Mouse (Mus musculus) ES-Bruce4 (cell line): ENCODE results near the gene Pdzk1ip1. TPM values are rescaled to one million over a fixed set of nuclear protein-coding genes. Genes with fewer than 3 reads are reported as not detected.

Experiments used
- H3K27ac ChIP-seq: 2 replicates; pipeline ENCODE4 v1.5.1; 2012; ENCODE audit warnings: low read length, inconsistent platforms; ENCODE audit not compliant: insufficient read depth
- H3K27me3 ChIP-seq: 2 replicates; pipeline ENCODE4 v1.6.1; 2012; ENCODE audit warnings: mild to moderate bottlenecking, low read length, inconsistent platforms; ENCODE audit not compliant: control insufficient read depth, poor library complexity, insufficient read depth, severe bottlenecking
- H3K36me3 ChIP-seq: 2 replicates; pipeline ENCODE4 v1.6.1; 2012; ENCODE audit warnings: inconsistent platforms, mild to moderate bottlenecking, low read length, moderate library complexity; ENCODE audit not compliant: control insufficient read depth, poor library complexity, insufficient read depth, severe bottlenecking
- H3K4me1 ChIP-seq: one replicate; pipeline ENCODE4 v1.8.1; 2011; ENCODE audit warnings: low read length; ENCODE audit not compliant: control insufficient read depth, insufficient read depth
- H3K4me3 ChIP-seq: 2 replicates; pipeline ENCODE4 v1.5.1; 2011; ENCODE audit warnings: low read depth, mild to moderate bottlenecking, low read length
- H3K9ac ChIP-seq: 2 replicates; pipeline ENCODE4 v1.6.1; 2012; ENCODE audit warnings: low read depth, mild to moderate bottlenecking, inconsistent platforms; ENCODE audit not compliant: poor library complexity, severe bottlenecking
- H3K9me3 ChIP-seq: replicated peaks from 2 replicates; pipeline ENCODE4 v1.6.1; 2012; ENCODE audit warnings: mild to moderate bottlenecking, low read length, inconsistent platforms; ENCODE audit not compliant: control insufficient read depth, poor library complexity, insufficient read depth, severe bottlenecking
- CTCF ChIP-seq: IDR thresholded peaks from one replicate; pipeline ENCODE4 v1.8.1; 2011; ENCODE audit warnings: low read depth, low read length
- EP300 ChIP-seq: IDR thresholded peaks from 2 replicates; pipeline ENCODE4 v1.6.1; 2011; ENCODE audit warnings: low read depth, low read length; ENCODE audit not compliant: insufficient read depth
- POLR2A ChIP-seq: IDR thresholded peaks from one replicate; pipeline ENCODE4 v1.8.1; 2011; ENCODE audit warnings: low read length; ENCODE audit not compliant: insufficient read depth
- polyA plus RNA-seq: library from polyadenylated mRNA; stranded (reverse); fragments of >200 nt; gene quantifications from 2 replicates; pipeline ENCODE4 v1.2.4, GENCODE M21; 2011; ENCODE audit warnings: low read depth; ENCODE audit not compliant: missing spikeins, insufficient read depth, insufficient read length

Gene Pdzk1ip1
- polyA plus RNA-seq, 1 experiment, result 4.7 TPM

GRCm38 (mm10) chr4:115101682-115102081 lies 13.2 kb downstream of the Pdzk1ip1 start:
- no peak overlapping the region for H3K27ac ChIP-seq
- no peak overlapping the region for H3K4me3 ChIP-seq
- H3K9ac ChIP-seq, result no peak overlapping the region
- H3K27me3 ChIP-seq, result no peaks in the 10 kb centered on the region
- no peaks in the 10 kb centered on the region for H3K9me3 ChIP-seq
- no peaks in the 10 kb centered on the region for H3K36me3 ChIP-seq
- TF ChIP-seq EP300 (no peak), CTCF (peak; percentile 95)
- H3K4me1 ChIP-seq, result no peaks in the 10 kb centered on the region

- no peaks in the 10 kb centered on the region for H3K27me3 ChIP-seq
- TF ChIP-seq EP300, result no peak
- no peak for TF ChIP-seq POLR2A
- no peak for TF ChIP-seq CTCF
- no peak overlapping the region for H3K4me3 ChIP-seq
- H3K9ac ChIP-seq, result no peak overlapping the region
- no peaks in the 10 kb centered on the region for H3K9me3 ChIP-seq
- H3K4me1 ChIP-seq, result no peaks in the 10 kb centered on the region
- H3K27ac ChIP-seq, result no peak overlapping the region
- no peaks in the 10 kb centered on the region for H3K36me3 ChIP-seq
Observed at GRCm38 (mm10) chr4:115103510-115103909, 15.0 kb downstream of the Pdzk1ip1 start.

GRCm38 (mm10) chr4:115111167-115111566 lies 22.7 kb downstream of the Pdzk1ip1 start:
- no peaks in the 10 kb centered on the region for H3K9me3 ChIP-seq
- no peaks in the 10 kb centered on the region for H3K36me3 ChIP-seq
- no peak for TF ChIP-seq POLR2A
- TF ChIP-seq EP300, result no peak
- TF ChIP-seq CTCF, result no peak
- H3K9ac ChIP-seq, result no peak overlapping the region
- no peaks in the 10 kb centered on the region for H3K4me1 ChIP-seq
- H3K27ac ChIP-seq, result no peak overlapping the region
- H3K27me3 ChIP-seq, result no peaks in the 10 kb centered on the region
- H3K4me3 ChIP-seq, result no peak overlapping the region

- no peak overlapping the region for H3K27ac ChIP-seq
- H3K36me3 ChIP-seq, result no peaks in the 10 kb centered on the region
- H3K9me3 ChIP-seq, result no peaks in the 10 kb centered on the region
- H3K27me3 ChIP-seq, result no peaks in the 10 kb centered on the region
- no peak overlapping the region for H3K4me3 ChIP-seq
- no peaks in the 10 kb centered on the region for H3K4me1 ChIP-seq
- no peak overlapping the region for H3K9ac ChIP-seq
- TF ChIP-seq EP300 (no peak), POLR2A (no peak), CTCF (peak; percentile 50)
Observed at GRCm38 (mm10) chr4:115113266-115113665, 24.8 kb downstream of the Pdzk1ip1 start.

- H3K27me3 ChIP-seq, result no peaks in the 10 kb centered on the region
Observed at GRCm38 (mm10) chr4:115119642-115120041, 31.1 kb downstream of the Pdzk1ip1 start.

GRCm38 (mm10) chr4:115121162-115121561 lies 32.7 kb downstream of the Pdzk1ip1 start:
- Histone ChIP-seq H3K4me3 (no peak overlapping the region), H3K4me1 (no peaks in the 10 kb centered on the region), H3K27me3 (no peaks in the 10 kb centered on the region), H3K9me3 (no peaks in the 10 kb centered on the region), H3K36me3 (no peaks in the 10 kb centered on the region), H3K9ac (no peak overlapping the region), H3K27ac (no peak overlapping the region)
- TF ChIP-seq EP300 (no peak), POLR2A (no peak), CTCF (no peak)

More at GRCm38 (mm10) chr4:115119642-115120041, 31.1 kb downstream of the Pdzk1ip1 start:
- H3K36me3 ChIP-seq, result no peaks in the 10 kb centered on the region
- no peak overlapping the region for H3K27ac ChIP-seq
- TF ChIP-seq CTCF (no peak), POLR2A (no peak)
- no peak overlapping the region for H3K9ac ChIP-seq
- H3K4me1 ChIP-seq, result no peaks in the 10 kb centered on the region
- H3K4me3 ChIP-seq, result no peak overlapping the region
- no peaks in the 10 kb centered on the region for H3K9me3 ChIP-seq

GRCm38 (mm10) chr4:115121608-115122007 lies 33.1 kb downstream of the Pdzk1ip1 start:
- no peaks in the 10 kb centered on the region for H3K4me1 ChIP-seq
- TF ChIP-seq EP300 (no peak), CTCF (no peak), POLR2A (no peak)
- H3K27ac ChIP-seq, result no peak overlapping the region
- H3K9ac ChIP-seq, result no peak overlapping the region
- no peaks in the 10 kb centered on the region for H3K27me3 ChIP-seq
- H3K9me3 ChIP-seq, result no peaks in the 10 kb centered on the region
- H3K36me3 ChIP-seq, result no peaks in the 10 kb centered on the region
- H3K4me3 ChIP-seq, result no peak overlapping the region
